Mouse (Mus musculus) gastrocnemius, postnatal 4 days (tissue): Measurements from ENCODE around the gene Sirt3. TPM values are rescaled to one million over a fixed set of nuclear protein-coding genes. Genes with fewer than 3 reads are reported as not detected.
"Not testable (repeated sequence)": the region's sequence is repeated elsewhere in the genome, so short reads cannot be mapped to it uniquely, and the experiment has no call there.

Source experiments
- DNase-seq, 2 experiments: peaks; one replicate each; pipeline ENCODE4 v3.0.0; 2021 to 2022; ENCODE audit warnings: low spot score in 2 of 2, mixed read lengths in 2 of 2
- total RNA-seq, 2 experiments: library from RNA; stranded (reverse); gene quantifications; 2 replicates each; pipeline ENCODE4 v1.2.3; 2021

Sirt3 gene
- total RNA-seq, 2 experiments from 2014 or later = 16.4 to 18.9 TPM

GRCm38 (mm10) chr7:140899121-140899520 is 17.0 kb upstream of the Sirt3 start:
- DNase-seq = no peak

- DNase-seq = no peak
These were observed 15.8 kb upstream of the Sirt3 start for GRCm38 (mm10) chr7:140897863-140898262.

GRCm38 (mm10) chr7:140894611-140895010 is 12.5 kb upstream of the Sirt3 start:
- no peak for DNase-seq

DNA sequence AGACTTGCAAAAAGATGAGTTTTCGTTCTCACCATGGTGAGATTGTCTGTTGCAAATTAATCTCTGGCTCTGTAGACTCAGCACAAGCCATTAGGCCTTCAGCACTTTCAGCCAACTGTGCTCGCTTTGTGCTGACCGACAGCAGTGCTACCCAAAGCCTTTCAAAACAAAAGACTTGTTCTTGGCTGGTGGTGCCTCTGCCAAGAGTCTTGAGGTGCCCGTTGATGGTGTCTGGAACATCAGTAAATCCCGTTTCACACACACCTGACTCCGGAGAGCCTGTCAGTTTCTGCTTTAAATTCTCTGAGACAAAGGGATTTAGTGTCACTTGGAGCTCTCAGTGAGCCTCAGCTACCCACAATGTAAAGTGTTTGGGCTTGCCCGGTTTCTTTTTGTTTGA is 11.9 kb upstream of the Sirt3 start:
- no peak for DNase-seq

- not testable (repeated sequence) for DNase-seq
These were observed 8.5 kb upstream of the Sirt3 start for GRCm38 (mm10) chr7:140890636-140891035.

DNA sequence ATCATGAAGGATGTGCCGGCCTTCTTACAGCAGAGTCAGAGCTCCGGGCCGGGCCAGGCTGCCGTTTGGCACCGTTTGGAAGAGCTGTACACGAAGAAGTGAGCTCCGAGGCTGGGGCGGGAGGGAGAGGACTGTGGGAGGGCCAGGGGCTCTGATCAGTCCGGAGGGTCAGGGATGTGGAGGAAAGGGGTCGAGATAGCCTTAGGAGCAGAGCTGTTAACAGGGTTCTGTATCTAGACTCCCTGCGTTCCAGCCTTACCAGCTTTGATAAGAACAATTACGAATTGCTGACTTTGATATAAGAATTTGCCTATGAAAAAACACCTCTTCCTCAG is 327 bp upstream of the Sirt3 start:
- DNase-seq = no peak

GRCm38 (mm10) chr7:140880865-140881515 is 1.1 kb downstream of the Sirt3 start:
- no peak for DNase-seq

DNA sequence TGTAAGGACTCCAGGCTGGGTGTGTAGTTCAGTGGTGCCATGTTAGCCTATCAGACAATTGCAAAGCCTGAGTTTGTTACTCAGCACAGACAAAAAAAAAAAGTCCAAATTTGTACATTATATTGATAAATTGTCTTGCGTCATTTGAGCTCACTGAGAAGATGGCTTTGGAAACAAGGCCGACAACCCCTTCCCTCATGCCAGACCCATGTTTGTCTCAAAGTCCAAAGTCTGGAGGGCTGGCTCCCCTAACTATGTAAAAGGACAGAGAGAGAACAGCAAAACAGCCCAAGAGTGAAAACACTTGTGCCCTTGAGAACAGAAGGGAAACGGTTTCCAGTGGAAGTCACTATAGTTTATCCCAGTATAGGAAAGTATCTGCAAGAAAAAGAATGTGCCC is 1.7 kb downstream of the Sirt3 start:
- no peak for DNase-seq

GRCm38 (mm10) chr7:140879355-140879754 is 2.8 kb downstream of the Sirt3 start:
- DNase-seq = no peak

DNA sequence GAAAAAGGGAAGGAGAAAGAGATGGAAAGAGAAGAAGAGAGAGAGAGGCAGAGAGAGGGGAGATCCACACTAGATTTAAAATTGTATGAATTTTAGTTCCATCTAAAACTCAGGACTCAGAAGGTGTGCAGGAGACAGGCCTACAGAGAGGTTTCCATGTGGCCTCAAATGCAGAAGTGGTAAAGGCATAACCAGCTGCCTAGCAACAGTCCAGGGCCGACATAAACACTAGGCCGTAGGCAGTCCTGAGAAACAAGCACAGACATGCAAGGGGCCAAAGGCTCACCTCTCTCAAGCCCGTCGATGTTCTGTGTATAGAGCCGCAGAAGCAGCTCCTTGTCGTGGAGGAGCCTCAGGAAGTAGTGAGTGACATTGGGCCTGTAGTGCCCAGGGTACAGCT is 4.7 kb downstream of the Sirt3 start:
- no peak for DNase-seq

GRCm38 (mm10) chr7:140874224-140874623 is 7.9 kb downstream of the Sirt3 start:
- DNase-seq = no peak

DNA sequence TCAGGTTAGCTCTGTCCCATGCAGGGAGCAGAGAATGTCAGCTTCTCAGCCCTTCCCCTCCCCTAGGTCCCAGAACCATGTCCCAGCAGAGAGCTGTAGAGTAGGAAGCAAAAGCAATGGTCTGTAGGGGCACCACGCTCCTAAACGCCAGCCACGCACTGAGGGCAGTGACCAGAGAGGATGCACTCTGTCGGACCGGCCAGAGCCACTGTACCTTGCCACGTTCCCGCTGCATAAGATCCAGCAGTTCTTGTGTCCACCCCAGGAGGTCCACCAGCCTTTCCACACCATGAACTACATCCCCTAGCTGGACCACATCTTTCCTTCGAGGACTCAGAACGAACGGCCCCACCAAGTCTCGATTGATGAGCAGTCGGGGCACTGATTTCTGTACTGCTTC is 17.3 kb downstream of the Sirt3 start:
- no peak for DNase-seq

GRCm38 (mm10) chr7:140860728-140861127 is 21.4 kb downstream of the Sirt3 start:
- no peak for DNase-seq

DNA sequence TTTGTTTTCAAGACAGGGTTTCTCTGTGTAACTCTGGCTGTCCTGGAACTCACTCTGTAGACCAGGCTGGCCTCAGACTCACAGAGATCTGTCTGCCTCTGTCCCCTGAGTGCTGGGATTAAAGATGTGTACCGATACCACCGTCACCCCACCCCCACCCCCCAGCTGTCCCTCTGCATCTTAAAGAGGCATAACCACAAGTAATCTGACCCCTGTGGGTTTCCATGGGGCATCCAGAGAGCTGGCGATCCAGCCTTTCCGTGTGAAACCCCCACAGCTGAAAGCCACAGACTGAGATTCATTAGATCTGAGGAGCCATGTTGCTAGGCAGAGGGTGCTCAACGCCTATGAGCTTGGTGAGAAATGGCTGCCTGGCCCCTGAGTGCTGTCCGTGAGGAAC is 22.1 kb downstream of the Sirt3 start:
- no peak for DNase-seq

- no peak for DNase-seq
These were observed 23.4 kb downstream of the Sirt3 start for GRCm38 (mm10) chr7:140858746-140859145.

- DNase-seq = no peak
These were observed 24.3 kb downstream of the Sirt3 start, which contains the start of gene Bet1l for GRCm38 (mm10) chr7:140857550-140858505. TSS of gene Bet1l (minus strand) at chr7:140857577.

- peak; percentile 80 to 91 for DNase-seq
These were observed 25.1 kb downstream of the Sirt3 start, which contains the start of gene Ric8a for GRCm38 (mm10) chr7:140856785-140857549. TSS of gene Ric8a (plus strand) at chr7:140856957.

DNA sequence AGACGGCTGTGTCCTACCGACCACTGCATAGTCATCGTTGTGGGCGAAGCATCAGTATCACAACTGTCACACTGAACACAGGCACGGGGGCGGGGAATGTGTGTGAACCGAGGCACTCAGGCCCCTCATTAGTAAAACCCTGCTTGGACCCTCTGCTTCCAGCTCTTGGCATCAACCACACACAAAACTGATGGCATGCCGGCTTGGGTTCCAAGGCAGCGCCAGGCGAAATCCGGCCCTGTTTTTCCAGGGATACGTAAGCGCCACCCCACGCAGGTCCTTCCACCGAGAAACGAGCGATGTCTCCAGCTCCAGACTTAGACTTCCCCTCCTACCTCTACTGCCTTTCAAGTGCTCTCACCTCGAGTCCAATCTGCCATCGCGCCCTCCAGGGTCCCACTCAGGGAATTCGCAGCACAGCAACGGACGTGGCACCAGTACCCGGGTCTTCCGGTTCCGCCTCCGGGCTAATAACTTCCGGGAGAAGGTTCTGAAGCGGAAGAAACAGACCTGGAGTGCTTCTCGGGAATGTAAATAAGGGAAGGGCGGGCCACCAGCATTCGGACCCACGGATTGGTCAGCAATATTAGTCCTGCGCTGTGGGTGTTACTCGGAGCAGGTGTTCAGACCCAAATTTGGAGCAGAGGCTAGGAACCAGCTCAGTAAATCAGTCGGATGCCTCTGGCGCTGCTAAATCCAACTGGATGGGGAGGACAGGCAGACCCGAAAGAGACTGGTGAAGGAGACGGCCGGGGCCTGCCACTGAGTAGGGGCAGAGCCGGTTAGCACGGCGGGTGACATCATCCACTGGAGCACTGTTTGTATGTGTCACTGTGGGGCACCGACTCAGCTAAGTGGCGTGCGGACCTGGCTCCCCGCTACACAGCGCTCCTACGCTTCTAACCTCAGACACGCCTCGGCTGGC is 26.0 kb downstream of the Sirt3 start, which contains the start of gene Gm45785:
TSS of gene Gm45785 (minus strand) at position 472 of the 925 bp plus-strand sequence.
- DNase-seq = peak; percentile 59 to 83

DNA sequence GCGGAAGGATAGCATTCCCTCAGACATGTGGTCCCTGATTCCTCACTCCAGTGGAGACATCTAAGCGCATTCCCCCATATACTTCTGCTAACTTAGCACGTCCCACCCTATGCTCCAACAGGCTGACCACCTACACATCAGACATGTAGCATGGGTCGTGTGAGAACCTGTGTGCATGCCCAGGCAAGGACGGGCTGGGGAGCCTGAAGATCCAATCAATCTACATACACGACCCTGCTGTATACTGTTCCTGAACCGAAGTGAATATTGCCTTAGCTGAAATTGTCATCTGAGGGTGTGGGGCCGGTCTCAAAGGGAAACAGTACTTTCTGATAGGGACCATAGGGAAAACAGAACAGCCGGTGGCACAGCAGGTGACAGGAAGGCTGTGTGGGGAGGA is 26.9 kb downstream of the Sirt3 start:
- DNase-seq = no peak

DNA sequence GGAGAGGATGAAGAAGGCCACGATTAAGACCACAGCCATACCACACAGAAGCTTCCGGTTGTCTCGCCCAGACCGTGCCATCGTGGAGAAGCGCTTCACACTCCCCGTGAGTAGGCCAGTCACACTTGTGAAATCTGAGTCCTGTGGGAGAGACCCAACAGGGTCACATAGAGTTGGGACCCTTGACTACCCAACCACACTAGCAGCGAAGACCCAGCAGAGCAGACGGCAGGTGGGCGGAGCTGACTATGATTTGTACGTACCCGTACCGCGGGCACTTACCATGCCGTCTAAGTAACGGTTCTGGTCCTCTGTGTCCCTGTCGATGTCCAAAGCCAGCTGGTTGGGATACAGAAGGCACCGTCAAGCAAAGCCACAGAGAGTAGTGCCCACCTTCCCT is 27.6 kb downstream of the Sirt3 start:
- DNase-seq = no peak
